Mouse (Mus musculus) erythroblast, embryonic 14.5 days (primary cell): ENCODE results near the gene Mmrn2.

Source experiments
- GATA1 ChIP-seq: IDR thresholded peaks from 2 replicates; pipeline ENCODE4 v1.6.1; 2012; ENCODE audit warnings: low read length, inconsistent platforms, mixed read lengths
- TAL1 ChIP-seq: IDR thresholded peaks from 3 replicates; pipeline ENCODE4 v1.6.1; 2012; ENCODE audit warnings: low read length, inconsistent platforms, mixed read lengths

- TF ChIP-seq GATA1, result no peak
- no peak for TF ChIP-seq TAL1
Observed at GRCm38 (mm10) chr14:34444368-34444767, 69.1 kb downstream of the Mmrn2 start.
